Mouse (Mus musculus): ENCODE data around the gene Hsdl2. TPM values are rescaled to one million over a fixed set of nuclear protein-coding genes. Genes with fewer than 3 reads are reported as not detected.
"Not testable (repeated sequence)": the region's sequence is repeated elsewhere in the genome, so short reads cannot be mapped to it uniquely, and the experiment has no call there.

Hsdl2 gene
- 10 to 100 TPM; 64.9 to 67.0 TPM for total RNA-seq (2021)
- long read RNA-seq, experiment 1, transcript Hsdl2-201 (11 exons, 2,611 nt), result major isoform, 29 of 38 reads
- long read RNA-seq, experiment 1, partial matches to known transcripts, result 2 of 38 reads
- long read RNA-seq, experiment 1, other reads (novel, unspliced or antisense), result 7 of 38 reads
- long read RNA-seq, experiment 2, transcript Hsdl2-201 (11 exons, 2,611 nt), result major isoform, 72 of 86 reads
- long read RNA-seq, experiment 2, partial matches to known transcripts, result 7 of 86 reads
- long read RNA-seq, experiment 2, other reads (novel, unspliced or antisense), result 7 of 86 reads

DNA sequence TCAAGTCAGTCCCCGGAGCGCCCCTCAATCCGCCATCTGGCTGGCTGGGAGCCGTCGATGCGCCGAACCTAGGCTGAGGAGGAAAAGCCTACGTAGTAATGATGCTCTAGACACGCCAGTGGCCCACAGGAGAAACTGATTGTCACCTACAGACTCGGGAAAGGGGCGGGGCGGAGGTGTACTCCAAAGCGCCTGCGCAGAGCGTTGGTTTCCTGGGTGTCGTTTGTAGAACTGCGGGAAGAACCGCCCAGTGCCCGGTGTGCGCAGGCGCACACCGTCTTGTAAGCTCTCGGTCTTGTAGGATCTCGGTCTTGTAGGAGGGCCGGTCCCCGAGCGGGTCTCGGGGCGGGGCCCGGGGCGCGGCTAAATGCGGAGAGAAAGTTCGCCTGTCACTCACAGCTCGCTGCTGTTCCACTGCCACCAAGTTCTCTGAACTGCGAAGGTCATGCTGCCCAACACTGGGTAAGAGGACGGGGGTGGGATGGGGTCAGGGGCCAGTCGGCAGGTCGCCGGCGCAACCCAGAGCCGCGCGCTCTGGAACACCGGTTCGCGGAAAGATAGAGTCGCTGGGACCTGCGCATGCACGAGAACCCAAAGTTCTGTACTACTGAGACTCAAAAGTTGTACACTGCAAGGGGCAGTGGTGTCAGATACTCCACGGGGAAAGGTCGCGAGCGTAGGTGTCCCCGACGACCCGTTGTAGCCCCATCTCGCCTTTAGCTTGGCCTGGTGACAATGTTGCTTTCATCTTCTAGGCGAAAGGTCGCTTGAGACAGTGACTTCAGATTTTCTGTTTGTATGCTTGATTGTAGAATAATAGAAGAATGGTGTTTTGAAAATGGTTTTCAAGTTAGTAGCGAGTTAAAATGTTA, at the start of gene Hsdl2:
Gene Hsdl2, plus strand, starts transcription at position 250 of the 872 bp plus-strand sequence.
- DNase-seq (ENCODE audit: low spot score in 2 of 2), result peak; percentile 89 to 97

GRCm38 (mm10) chr4:59533268-59533667, 48.1 kb upstream of the Hsdl2 start:
- no peak for DNase-seq (ENCODE audit: low spot score in 2 of 2)

GRCm38 (mm10) chr4:59535624-59536023, 45.7 kb upstream of the Hsdl2 start:
- no peak for DNase-seq (ENCODE audit: low spot score in 2 of 2)

- no peak for DNase-seq (ENCODE audit: low spot score in 2 of 2)
Measured at GRCm38 (mm10) chr4:59536281-59536680, 45.1 kb upstream of the Hsdl2 start.

GRCm38 (mm10) chr4:59543006-59543405, 38.4 kb upstream of the Hsdl2 start:
- no peak for DNase-seq (ENCODE audit: low spot score in 2 of 2)

- no peak for DNase-seq (ENCODE audit: low spot score in 2 of 2)
Measured at GRCm38 (mm10) chr4:59544654-59545053, 36.7 kb upstream of the Hsdl2 start.

DNA sequence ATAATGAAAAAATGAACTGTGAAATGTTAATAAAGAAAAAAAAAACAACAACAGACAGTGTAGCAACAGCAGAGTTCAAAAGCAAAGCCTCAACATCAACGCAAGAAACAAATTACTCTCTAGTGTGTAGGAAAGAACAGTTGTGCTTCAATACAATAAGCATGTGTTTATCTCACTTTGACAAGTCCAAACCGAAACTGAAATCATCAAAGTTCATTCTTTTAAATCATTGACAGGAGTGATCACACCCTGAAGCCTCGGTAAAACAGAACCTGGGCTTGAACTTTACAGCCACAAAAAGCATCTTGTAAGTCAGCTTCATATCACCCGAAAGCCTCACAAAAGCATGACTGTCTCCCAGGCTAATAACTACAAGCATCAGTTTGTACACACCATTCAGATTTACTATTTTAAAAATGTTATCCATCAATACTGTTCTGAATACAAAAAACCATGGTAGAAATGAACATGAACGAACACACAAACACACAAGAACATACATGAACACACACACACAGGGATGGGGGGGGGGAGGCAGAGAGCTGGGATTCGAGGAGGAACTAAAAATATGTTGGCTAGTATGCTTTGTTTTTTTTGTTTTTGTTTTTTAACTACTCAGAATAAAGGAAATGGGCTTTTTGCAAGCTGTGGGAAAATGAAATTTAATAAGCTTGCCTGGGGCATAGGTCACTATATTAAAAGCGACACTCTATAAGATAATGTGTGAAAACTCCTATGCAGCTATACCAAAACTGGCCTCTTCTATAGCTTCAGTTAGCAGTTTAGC, 34.9 kb upstream of the Hsdl2 start:
- DNase-seq (ENCODE audit: low spot score in 2 of 2), result no peak

DNA sequence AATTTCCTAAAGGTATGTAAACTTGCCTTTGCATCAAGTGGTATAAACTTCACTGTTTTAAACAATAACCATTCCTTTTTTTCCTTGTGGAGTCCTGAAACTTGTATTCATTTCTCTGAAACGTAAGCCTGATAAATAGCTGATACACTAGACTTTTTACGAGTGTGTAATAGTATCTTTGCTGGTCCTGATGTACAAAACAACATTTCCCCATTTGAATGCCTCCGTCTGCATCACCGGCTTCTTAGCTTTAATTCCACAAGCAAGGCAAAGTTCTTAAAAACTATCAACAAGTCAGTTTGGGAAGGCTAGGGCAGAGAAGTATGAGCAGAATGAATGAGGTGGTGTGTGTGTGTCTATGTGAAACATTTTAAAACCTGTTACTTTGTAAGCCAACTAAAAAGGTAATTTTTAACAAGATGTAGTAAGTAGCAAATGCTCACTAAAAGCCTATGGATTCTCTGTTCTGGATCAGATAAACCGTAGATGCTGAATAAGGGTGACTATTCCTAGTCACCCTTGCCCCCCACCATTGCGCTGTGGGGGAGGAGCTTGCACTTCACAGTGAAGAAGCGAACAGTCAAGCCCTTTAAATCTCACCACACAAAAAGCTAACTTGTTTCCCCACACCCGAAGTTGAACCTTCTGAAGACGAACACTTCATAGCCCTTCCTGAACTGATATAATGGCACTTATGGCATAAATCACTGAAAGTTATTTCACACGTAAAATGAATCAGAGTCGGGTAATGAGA, 34.0 kb upstream of the Hsdl2 start:
- DNase-seq (ENCODE audit: low spot score in 2 of 2), result no peak

DNA sequence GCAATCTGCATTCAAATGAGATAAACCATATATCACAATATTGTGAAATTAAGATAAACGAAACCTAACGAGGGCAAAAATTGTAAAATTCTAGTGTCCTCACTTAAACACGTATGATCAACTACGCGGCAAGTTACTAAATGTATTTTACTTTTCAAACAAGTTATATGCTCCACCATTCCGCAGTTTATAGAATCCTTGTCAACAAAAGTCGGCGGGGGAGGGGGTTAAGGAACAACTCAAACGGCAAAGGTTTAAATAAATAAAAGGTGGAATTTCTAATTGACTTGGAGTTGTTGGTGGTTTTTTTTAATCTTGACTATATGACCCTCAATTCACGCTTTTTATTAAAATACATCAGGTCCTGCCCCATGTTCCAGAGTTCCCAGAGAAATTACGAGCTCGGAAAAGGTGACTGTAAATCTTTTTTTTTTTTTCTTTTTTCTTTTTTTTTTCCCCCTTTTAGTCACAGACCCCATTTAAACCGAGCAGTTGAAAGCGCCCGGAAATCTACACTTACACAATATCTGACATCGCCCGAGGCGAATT, 33.3 kb upstream of the Hsdl2 start:
- no peak for DNase-seq (ENCODE audit: low spot score in 2 of 2)

DNA sequence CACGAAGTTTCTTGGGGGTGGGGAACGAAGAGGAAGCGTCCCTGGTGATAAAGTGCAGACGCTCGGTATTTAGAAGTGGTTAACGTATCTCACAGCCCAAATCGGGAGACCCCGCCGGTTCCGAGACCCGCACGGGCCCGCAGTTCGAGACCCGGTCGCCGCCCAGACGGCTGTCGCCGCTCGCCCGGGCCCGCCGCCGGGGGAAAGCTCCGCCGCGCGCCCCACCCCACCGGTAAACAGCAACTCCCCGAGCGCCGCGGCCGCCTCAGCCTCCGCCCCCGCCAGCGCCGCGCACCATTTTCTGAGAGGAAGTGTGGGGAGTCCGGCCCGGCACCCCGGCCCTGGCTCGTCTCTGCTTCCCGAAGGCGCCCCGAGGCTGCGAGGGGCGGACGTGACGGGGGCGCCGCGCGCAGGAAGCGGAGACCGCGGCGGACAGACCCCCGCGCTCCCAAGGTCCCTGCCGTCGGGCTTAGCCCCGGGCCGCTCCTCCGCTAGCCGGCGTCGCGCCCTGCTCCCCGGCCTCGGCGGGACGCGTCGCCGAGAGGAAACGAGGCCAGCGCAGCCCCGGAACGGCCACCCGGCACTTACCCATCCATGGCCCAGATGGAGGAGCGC, 32.7 kb upstream of the Hsdl2 start:
- peak; percentile 52 to 56 for DNase-seq (ENCODE audit: low spot score in 2 of 2)

DNA sequence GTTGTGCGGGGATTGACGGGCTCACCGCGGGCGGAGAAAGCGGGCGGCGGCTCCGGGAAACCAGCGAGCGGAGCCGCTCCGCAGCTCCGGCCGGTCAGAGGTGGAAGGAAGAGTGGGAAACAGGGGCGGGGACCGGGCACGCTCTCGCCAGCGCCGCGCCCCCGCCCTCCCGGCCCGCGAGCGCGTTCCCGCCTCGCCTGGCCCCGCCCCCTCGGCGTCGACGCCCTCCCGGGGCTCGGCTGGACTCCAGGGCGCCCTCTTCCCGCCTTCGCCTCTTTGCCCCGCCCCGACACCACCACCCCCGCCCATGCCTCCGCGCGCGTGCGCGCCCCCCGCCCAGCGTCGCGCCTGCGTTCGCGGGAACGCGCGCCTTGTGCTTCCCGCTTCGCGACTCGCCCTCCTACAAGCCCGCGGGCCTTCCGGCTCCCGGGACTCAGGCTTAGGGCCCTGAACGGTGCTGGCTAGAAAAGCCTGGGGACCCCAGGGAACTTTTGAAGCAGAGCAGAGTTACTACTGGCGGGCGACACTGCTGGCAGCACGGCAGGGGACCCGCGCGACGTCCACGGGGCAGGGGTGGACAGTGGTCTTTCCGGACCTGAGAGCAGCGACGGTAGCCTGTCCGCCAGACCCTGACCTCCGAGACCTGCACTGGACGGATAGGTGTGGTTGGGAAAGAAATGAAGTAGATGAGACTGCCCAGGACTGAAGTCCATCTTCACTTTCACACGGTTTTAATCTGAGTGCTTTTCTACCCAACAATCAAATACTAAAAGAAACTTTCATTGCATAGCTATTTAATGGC, 32.0 kb upstream of the Hsdl2 start, which contains the start of gene Ptbp3:
Gene Ptbp3, minus strand, starts transcription at position 190 of the 802 bp plus-strand sequence.
- DNase-seq (ENCODE audit: low spot score in 2 of 2), result peak; percentile 91

GRCm38 (mm10) chr4:59549977-59550560, 31.3 kb upstream of the Hsdl2 start:
- DNase-seq (ENCODE audit: low spot score in 2 of 2), result no peak

- no peak for DNase-seq (ENCODE audit: low spot score in 2 of 2)
Measured at GRCm38 (mm10) chr4:59551901-59552300, 29.5 kb upstream of the Hsdl2 start.

DNA sequence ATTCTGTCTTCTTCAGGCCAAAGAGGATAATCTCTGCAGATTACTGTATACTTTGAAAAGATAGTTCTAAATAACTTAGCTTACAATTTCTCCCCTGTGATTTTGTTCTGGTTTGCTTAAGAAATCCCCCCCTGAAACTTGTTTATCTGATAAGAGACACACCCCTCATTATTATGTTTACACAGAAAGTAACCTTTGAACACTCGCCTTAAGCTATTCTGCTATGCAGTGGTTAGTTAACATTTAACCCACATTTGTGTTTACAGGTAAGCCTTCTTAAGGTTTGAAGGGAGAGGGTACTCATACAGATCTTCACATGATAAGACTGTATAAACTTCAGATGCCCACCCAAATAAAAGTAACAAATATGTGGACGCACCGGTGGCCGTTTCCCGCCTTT, 28.5 kb upstream of the Hsdl2 start:
- DNase-seq (ENCODE audit: low spot score in 2 of 2), result no peak

GRCm38 (mm10) chr4:59553576-59553975, 27.8 kb upstream of the Hsdl2 start:
- no peak for DNase-seq (ENCODE audit: low spot score in 2 of 2)

- no peak for DNase-seq (ENCODE audit: low spot score in 2 of 2)
Measured at GRCm38 (mm10) chr4:59555177-59555576, 26.2 kb upstream of the Hsdl2 start.

DNA sequence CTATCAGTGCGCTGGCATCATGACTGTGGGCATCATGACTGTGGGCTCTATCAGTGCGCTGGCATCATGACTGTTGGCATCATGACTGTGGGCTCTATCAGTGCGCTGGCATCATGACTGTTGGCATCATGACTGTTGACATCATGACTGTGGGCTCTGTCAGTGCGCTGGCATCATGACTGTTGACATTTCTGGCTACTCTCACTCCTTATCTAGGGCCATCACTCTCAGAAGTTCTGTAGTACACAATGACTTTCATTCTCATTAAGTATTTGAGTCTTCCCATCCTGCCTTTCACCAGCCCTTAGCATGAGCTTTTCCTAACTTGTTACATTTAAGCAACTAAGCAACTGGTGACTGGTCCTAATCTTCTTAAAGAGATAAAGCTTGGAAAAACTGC, 24.0 kb upstream of the Hsdl2 start:
- DNase-seq (ENCODE audit: low spot score in 2 of 2), result not testable (repeated sequence)

- no peak for DNase-seq (ENCODE audit: low spot score in 2 of 2)
Measured at GRCm38 (mm10) chr4:59558096-59558720, 23.2 kb upstream of the Hsdl2 start.

Measured in adrenal gland, postnatal 4 days (tissue).